ENCODE assay signal across 1 mouse cellular context in genomic region chr5:76525066-76525465, GRCm38 (mm10).
TF ChIP-seq lines count a peak whose summit lies in the region.

No protein-coding gene starts in this region.

TF ChIP-seq in CH12.LX, 34 proteins besides CTCF, POLR2A, EP300 and RAD21:
- TF ChIP-seq ETS1 (conservative IDR thresholded peaks at IDR 0.05; ENCODE audit: low read depth, low read length) (no peak), USF2 (conservative IDR thresholded peaks at IDR 0.05; ENCODE audit: low read depth, low read length) (no peak), POLR2AphosphoS2 (IDR thresholded peaks at IDR 0.05; ENCODE audit: low read depth, low read length) (no peak), RCOR1 (conservative IDR thresholded peaks at IDR 0.05; ENCODE audit: low read depth, low read length) (no peak), CHD2 (IDR thresholded peaks at IDR 0.05; ENCODE audit: low read length) (no peak), TCF12 (IDR thresholded peaks at IDR 0.05; ENCODE audit: low read depth, low read length) (no peak), ZMIZ1 (IDR thresholded peaks at IDR 0.05; ENCODE audit: low read depth, low read length) (no peak), GABPA (IDR thresholded peaks at IDR 0.05; ENCODE audit: insufficient replicate concordance, low read depth, low read length) (no peak), MEF2A (IDR thresholded peaks at IDR 0.05; ENCODE audit: borderline replicate concordance, low read depth, low read length) (no peak), MXI1 (IDR thresholded peaks at IDR 0.05; ENCODE audit: low read depth, low read length) (no peak), MYC (IDR thresholded peaks at IDR 0.05; ENCODE audit: low read depth, low read length) (no peak), SIN3A (IDR thresholded peaks at IDR 0.05; ENCODE audit: low read length) (no peak), KAT2A (IDR thresholded peaks at IDR 0.05; ENCODE audit: insufficient replicate concordance, low read length) (no peak), IRF4 (IDR thresholded peaks at IDR 0.05; ENCODE audit: low read depth, low read length) (no peak)
